Mouse (Mus musculus) hindbrain, embryonic 16.5 days (tissue): ENCODE measurements around the gene Thbs2. TPM values are rescaled to one million over a fixed set of nuclear protein-coding genes. Genes with fewer than 3 reads are reported as not detected.

Experiments used
- ATAC-seq: fragments of 200-750 bp; cut with Nextera tagmentation; 2 replicates; pipeline ENCODE4 v1.8.0; 2017; ENCODE audit warnings: moderate TSS enrichment, moderate library complexity
- H3K27ac ChIP-seq: fragments of 300-500 bp; sonication (generic); 2 replicates; pipeline ENCODE4 v1.5.1; 2014; ENCODE audit warnings: low read depth, mild to moderate bottlenecking, control low read depth, low read length, moderate library complexity
- H3K27me3 ChIP-seq: fragments of 300-500 bp; sonication (generic); replicated peaks from 2 replicates; pipeline ENCODE4 v1.6.1; 2014; ENCODE audit warnings: low read length; ENCODE audit not compliant: control insufficient read depth, insufficient read depth
- H3K36me3 ChIP-seq: fragments of 300-500 bp; sonication (generic); 2 replicates; pipeline ENCODE4 v1.6.1; 2014; ENCODE audit warnings: mild to moderate bottlenecking, low read length, moderate library complexity, mixed read lengths; ENCODE audit not compliant: control insufficient read depth, insufficient read depth
- H3K4me1 ChIP-seq: fragments of 300-500 bp; sonication (generic); 2 replicates; pipeline ENCODE4 v1.6.1; 2014; ENCODE audit warnings: low read depth, low read length; ENCODE audit not compliant: control insufficient read depth, insufficient read depth
- H3K4me2 ChIP-seq: fragments of 300-500 bp; sonication (generic); 2 replicates; pipeline ENCODE4 v1.6.1; 2014; ENCODE audit warnings: mild to moderate bottlenecking, low read length, control low read depth, moderate library complexity
- H3K4me3 ChIP-seq: fragments of 300-500 bp; sonication (generic); 2 replicates; pipeline ENCODE4 v1.5.1; 2014; ENCODE audit warnings: mild to moderate bottlenecking, low read length, control low read depth, moderate library complexity
- H3K9ac ChIP-seq: fragments of 300-500 bp; sonication (generic); 2 replicates; pipeline ENCODE4 v1.6.1; 2014; ENCODE audit warnings: low read depth, mild to moderate bottlenecking, control low read depth, low read length, moderate library complexity
- H3K9me3 ChIP-seq: fragments of 300-500 bp; sonication (generic); 2 replicates; pipeline ENCODE4 v1.6.1; 2014; ENCODE audit warnings: mild to moderate bottlenecking, low read length, moderate library complexity; ENCODE audit not compliant: control insufficient read depth
- WGBS: fragments of 180-500 bp; shearing (Covaris S2); extraction: QIAGEN DNeasy Blood & Tissue Kit; methylation state at CpG from one replicate; pipeline ENCODE4 v1.1.7; 2014; 5-methylcytosine and 5-hydroxymethylcytosine counted together
- polyA plus RNA-seq: library from polyadenylated mRNA; unstranded; fragments of >200 nt; fragmentation: Nextera tagmentation; extraction: Ambion mirVana; gene quantifications from 2 replicates; pipeline ENCODE4 v1.2.1, GENCODE M21; 2015

Thbs2 gene
- 3.7 and 7.4 TPM in 2 replicates for polyA plus RNA-seq

DNA sequence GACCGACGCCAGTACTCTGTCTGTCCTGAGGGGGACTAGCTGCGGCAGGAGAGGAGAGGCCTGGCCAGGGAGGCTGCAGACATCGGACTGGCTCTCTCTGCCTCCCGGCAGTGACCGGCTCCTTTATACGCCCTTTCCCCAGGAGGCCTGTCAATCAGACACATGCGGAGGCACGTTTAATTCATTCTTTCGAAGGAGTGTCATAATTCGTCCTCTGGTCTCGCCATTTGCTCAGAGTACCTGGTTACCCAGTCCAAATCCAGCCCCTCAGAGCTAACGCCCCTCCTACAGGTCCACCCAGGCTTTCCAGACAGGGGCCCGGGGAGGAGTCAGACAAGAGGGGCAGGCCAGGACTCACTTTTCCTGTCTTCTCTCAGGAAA is at the start of gene Thbs2:
TSS of gene Thbs2 (minus strand) at position 242 of the 381 bp plus-strand sequence.
- Histone ChIP-seq H3K36me3 (no peaks in the 10 kb centered on the region), H3K4me3 (peak within 1 kb of the TSS; percentile 36), H3K9ac (peak within 1 kb of the TSS; percentile 36; the same call in 1 of the 2 replicates), H3K9me3 (no peaks in the 10 kb centered on the region), H3K4me2 (peak within 1 kb of the TSS; percentile 54), H3K27ac (no peak within 1 kb of the TSS), H3K27me3 (no peaks in the 10 kb centered on the region), H3K4me1 (peaks cover 5% of the 10 kb centered on the region; the same call in 1 of the 2 replicates)
- peak; percentile 83 for ATAC-seq
- 0% methylated on average over 13 of the region's 14 CpGs for whole genome bisulfite sequencing

GRCm38 (mm10) chr17:14735493-14736004 is 41.5 kb upstream of the Thbs2 start:
- no peaks in the 10 kb centered on the region for H3K9me3 ChIP-seq
- H3K27ac ChIP-seq, result no peak overlapping the region
- no peaks in the 10 kb centered on the region for H3K36me3 ChIP-seq
- no peaks in the 10 kb centered on the region for H3K27me3 ChIP-seq
- ATAC-seq, result no peak
- H3K4me3 ChIP-seq, result no peak overlapping the region
- no peak overlapping the region for H3K4me2 ChIP-seq
- H3K4me1 ChIP-seq, result no peaks in the 10 kb centered on the region
- H3K9ac ChIP-seq, result no peak overlapping the region
- 81% methylated on average over 6 of the region's 6 CpGs for WGBS

GRCm38 (mm10) chr17:14734380-14734779 is 40.3 kb upstream of the Thbs2 start:
- no peaks in the 10 kb centered on the region for H3K9me3 ChIP-seq
- no peaks in the 10 kb centered on the region for H3K4me1 ChIP-seq
- no peak overlapping the region for H3K9ac ChIP-seq
- H3K4me2 ChIP-seq, result no peak overlapping the region
- no peak overlapping the region for H3K27ac ChIP-seq
- no peaks in the 10 kb centered on the region for H3K27me3 ChIP-seq
- 64% methylated on average over 4 of the region's 4 CpGs for WGBS
- H3K4me3 ChIP-seq, result no peak overlapping the region
- no peaks in the 10 kb centered on the region for H3K36me3 ChIP-seq
- ATAC-seq, result no peak

DNA sequence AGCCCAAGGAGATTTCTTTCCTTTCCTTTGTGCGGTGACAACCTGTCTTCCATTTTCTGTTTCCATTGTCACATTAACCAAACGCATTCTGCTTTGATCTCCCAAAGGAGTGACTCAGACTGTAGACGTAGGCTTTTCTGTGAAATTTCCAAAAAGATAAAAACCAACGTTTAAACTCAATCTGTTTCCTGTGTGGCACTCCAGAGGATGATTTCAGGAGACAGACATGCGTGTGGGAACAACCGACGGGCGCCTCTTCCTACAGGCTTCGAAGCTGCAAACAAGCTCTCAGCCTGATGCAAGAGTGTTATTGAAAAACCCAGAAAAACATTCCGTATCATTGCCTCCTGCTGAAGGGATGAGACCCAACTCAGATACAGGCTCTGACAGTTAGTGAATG is 39.9 kb upstream of the Thbs2 start:
- Histone ChIP-seq H3K4me2 (no peak overlapping the region), H3K9me3 (no peaks in the 10 kb centered on the region), H3K36me3 (no peaks in the 10 kb centered on the region), H3K27me3 (no peaks in the 10 kb centered on the region), H3K4me1 (no peaks in the 10 kb centered on the region), H3K9ac (no peak overlapping the region), H3K27ac (no peak overlapping the region), H3K4me3 (no peak overlapping the region)
- no peak for ATAC-seq
- WGBS, result 55% methylated on average over 10 of the region's 10 CpGs

DNA sequence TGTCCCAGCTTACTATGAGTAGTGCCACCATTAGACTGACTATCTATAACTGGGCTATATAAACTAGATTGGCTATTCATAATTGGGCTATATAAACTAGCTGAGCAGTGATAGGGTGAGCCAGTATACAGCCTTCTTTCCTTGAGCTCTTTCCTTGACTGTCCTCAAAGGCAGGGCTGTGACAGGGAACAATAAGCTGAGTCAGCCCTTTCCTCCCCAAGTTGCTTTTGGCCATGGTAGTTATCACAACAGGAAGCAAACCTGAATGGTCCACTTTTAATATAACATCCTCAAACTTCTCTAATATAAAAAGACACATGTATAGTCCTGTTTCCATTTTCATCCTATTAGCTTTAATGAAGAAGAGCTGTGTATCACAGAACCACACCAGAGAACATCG is 39.0 kb upstream of the Thbs2 start:
- Histone ChIP-seq H3K27me3 (no peaks in the 10 kb centered on the region), H3K36me3 (no peaks in the 10 kb centered on the region), H3K27ac (no peak overlapping the region), H3K9me3 (no peaks in the 10 kb centered on the region), H3K4me3 (no peak overlapping the region), H3K9ac (no peak overlapping the region), H3K4me2 (no peak overlapping the region), H3K4me1 (no peaks in the 10 kb centered on the region)
- no peak for ATAC-seq
- WGBS, result 84% methylated on average over 1 of the region's 1 CpGs

DNA sequence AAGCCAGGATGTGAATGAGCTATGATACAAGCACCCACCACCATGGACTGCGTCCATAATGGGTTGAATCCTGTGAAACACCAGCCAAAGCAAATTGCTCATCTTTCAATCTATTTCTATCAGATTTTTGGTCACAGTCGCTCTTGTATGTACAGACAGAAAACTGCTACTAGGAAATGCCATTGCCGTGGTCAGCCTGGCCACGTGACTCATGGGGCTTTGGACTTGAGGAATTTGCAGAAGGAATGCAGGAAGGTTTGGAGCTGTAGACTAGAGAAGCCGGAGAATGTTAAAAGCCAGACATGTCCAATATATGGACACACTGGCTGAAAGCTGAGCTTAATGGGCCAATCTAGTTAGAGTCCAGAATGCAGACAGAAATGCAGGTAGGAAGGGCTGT is 36.6 kb upstream of the Thbs2 start:
- Histone ChIP-seq H3K4me1 (no peaks in the 10 kb centered on the region), H3K36me3 (no peaks in the 10 kb centered on the region), H3K4me3 (no peak overlapping the region), H3K9me3 (no peaks in the 10 kb centered on the region), H3K9ac (no peak overlapping the region), H3K4me2 (no peak overlapping the region), H3K27me3 (no peaks in the 10 kb centered on the region), H3K27ac (no peak overlapping the region)
- ATAC-seq, result no peak
- WGBS, result 91% methylated on average over 5 of the region's 5 CpGs

DNA sequence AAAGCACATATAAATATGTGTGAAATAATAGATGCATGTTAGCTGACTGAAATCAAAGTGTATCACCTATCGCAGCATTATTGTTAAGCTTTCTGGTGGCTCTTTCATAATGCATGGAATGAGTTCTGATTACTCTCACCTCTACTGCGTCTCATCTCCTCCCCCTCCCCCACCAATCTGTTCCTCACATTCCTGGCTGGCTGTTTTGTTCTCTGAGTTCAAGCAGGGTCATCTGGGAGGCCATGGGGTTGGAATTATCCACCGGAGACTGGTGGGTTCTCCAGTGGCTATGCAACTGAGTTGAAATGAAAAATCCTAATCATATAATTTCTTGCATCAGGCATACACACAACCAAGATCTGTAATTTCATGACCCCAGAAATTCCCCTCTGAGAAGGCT is 33.4 kb upstream of the Thbs2 start:
- no peaks in the 10 kb centered on the region for H3K36me3 ChIP-seq
- no peak for ATAC-seq
- no peak overlapping the region for H3K4me3 ChIP-seq
- no peak overlapping the region for H3K27ac ChIP-seq
- H3K9ac ChIP-seq, result no peak overlapping the region
- H3K4me1 ChIP-seq, result no peaks in the 10 kb centered on the region
- 36% methylated on average over 3 of the region's 3 CpGs for WGBS
- H3K27me3 ChIP-seq, result no peaks in the 10 kb centered on the region
- no peak overlapping the region for H3K4me2 ChIP-seq
- H3K9me3 ChIP-seq, result no peaks in the 10 kb centered on the region

- no peaks in the 10 kb centered on the region for H3K9me3 ChIP-seq
- no peaks in the 10 kb centered on the region for H3K36me3 ChIP-seq
- no peak overlapping the region for H3K4me2 ChIP-seq
- H3K27me3 ChIP-seq, result no peaks in the 10 kb centered on the region; the same call in 1 of the 2 replicates
- H3K27ac ChIP-seq, result no peak overlapping the region
- no peak for ATAC-seq
- no peak overlapping the region for H3K4me3 ChIP-seq
- no peak overlapping the region for H3K9ac ChIP-seq
- no peaks in the 10 kb centered on the region for H3K4me1 ChIP-seq
- WGBS, result 72% methylated on average over 2 of the region's 2 CpGs
Observed at GRCm38 (mm10) chr17:14724786-14725185, 30.8 kb upstream of the Thbs2 start.

- Histone ChIP-seq H3K4me3 (no peak overlapping the region), H3K4me1 (no peaks in the 10 kb centered on the region), H3K9ac (no peak overlapping the region), H3K36me3 (no peaks in the 10 kb centered on the region), H3K9me3 (no peaks in the 10 kb centered on the region), H3K27me3 (no peaks in the 10 kb centered on the region; the same call in 1 of the 2 replicates), H3K27ac (no peak overlapping the region), H3K4me2 (no peak overlapping the region)
- WGBS, result 84% methylated on average over 4 of the region's 4 CpGs
- no peak for ATAC-seq
Observed at GRCm38 (mm10) chr17:14721325-14721724, 27.3 kb upstream of the Thbs2 start.

- no peaks in the 10 kb centered on the region for H3K4me1 ChIP-seq
- WGBS, result 66% methylated on average over 4 of the region's 4 CpGs
Observed at GRCm38 (mm10) chr17:14720912-14721311, 26.9 kb upstream of the Thbs2 start.

More at GRCm38 (mm10) chr17:14720912-14721311, 26.9 kb upstream of the Thbs2 start:
- H3K27me3 ChIP-seq, result no peaks in the 10 kb centered on the region; the same call in 1 of the 2 replicates
- no peaks in the 10 kb centered on the region for H3K9me3 ChIP-seq
- H3K9ac ChIP-seq, result no peak overlapping the region
- no peaks in the 10 kb centered on the region for H3K36me3 ChIP-seq
- no peak overlapping the region for H3K4me3 ChIP-seq
- no peak overlapping the region for H3K4me2 ChIP-seq
- H3K27ac ChIP-seq, result no peak overlapping the region
- ATAC-seq, result no peak
